Mouse (Mus musculus) myocyte (in vitro differentiated cells): ENCODE measurements around the gene Anxa8. TPM values are rescaled to one million over a fixed set of nuclear protein-coding genes. Genes with fewer than 3 reads are reported as not detected.
A peak's percentile ranks its signal among the peaks of the same experiment; 100 is the strongest.

ENCODE experiments used
- H3K27me3 ChIP-seq: one replicate; pipeline ENCODE4 v1.6.1; 2011; ENCODE audit not compliant: control insufficient read depth, insufficient read depth, insufficient read length
- H3K36me3 ChIP-seq: one replicate; pipeline ENCODE4 v1.6.1; 2011; ENCODE audit not compliant: control insufficient read depth, insufficient read depth
- H3K4me2 ChIP-seq: one replicate; pipeline ENCODE4 v1.6.1; 2011; ENCODE audit warnings: low read depth, control low read depth
- H3K4me3 ChIP-seq: one replicate; pipeline ENCODE4 v1.5.1; 2011; ENCODE audit warnings: mild to moderate bottlenecking, control low read depth, moderate library complexity
- H3K79me2 ChIP-seq: one replicate; pipeline ENCODE4 v1.6.1; 2011; ENCODE audit not compliant: control insufficient read depth, insufficient read depth
- H3ac ChIP-seq: one replicate; pipeline ENCODE4 v1.6.1; 2011; ENCODE audit not compliant: control insufficient read depth, insufficient read length
- CEBPB ChIP-seq: IDR thresholded peaks from 2 replicates; pipeline ENCODE4 v1.6.1; 2011; ENCODE audit warnings: mild to moderate bottlenecking, moderate library complexity; ENCODE audit not compliant: poor library complexity, insufficient read depth, severe bottlenecking
- E2F4 ChIP-seq: IDR thresholded peaks from one replicate; pipeline ENCODE4 v1.6.1; 2011; ENCODE audit warnings: mild to moderate bottlenecking, control low read depth, moderate library complexity; ENCODE audit not compliant: insufficient read depth
- MAX ChIP-seq: IDR thresholded peaks from one replicate; pipeline ENCODE4 v1.6.1; 2011; ENCODE audit warnings: low read depth, mild to moderate bottlenecking, control low read depth
- MYOD1 ChIP-seq, 3 experiments: IDR thresholded peaks; one replicate each; pipeline ENCODE4 v1.6.1; 2011; ENCODE audit warnings: control low read depth in 2 of 3, low read depth in 2 of 3, mild to moderate bottlenecking in 2 of 3, moderate library complexity in 1 of 3; ENCODE audit not compliant: insufficient read length in 2 of 3, control insufficient read depth in 1 of 3
- MYOG ChIP-seq, 3 experiments: IDR thresholded peaks; one replicate each; pipeline ENCODE4 v1.6.1; 2011; ENCODE audit warnings: control low read depth in 2 of 3, low read depth in 2 of 3, mild to moderate bottlenecking in 2 of 3; ENCODE audit not compliant: insufficient read length in 2 of 3, control insufficient read depth in 1 of 3, insufficient read depth in 1 of 3
- POLR2A ChIP-seq: IDR thresholded peaks from one replicate; pipeline ENCODE4 v1.6.1; 2011; ENCODE audit warnings: low read depth, mild to moderate bottlenecking, control low read depth, moderate library complexity; ENCODE audit not compliant: insufficient read length
- POLR2AphosphoS2 ChIP-seq: IDR thresholded peaks from one replicate; pipeline ENCODE4 v1.6.1; 2011; ENCODE audit warnings: low read depth, control low read depth; ENCODE audit not compliant: insufficient read length
- REST ChIP-seq: IDR thresholded peaks from one replicate; pipeline ENCODE4 v1.6.1; 2011; ENCODE audit warnings: mild to moderate bottlenecking, control low read depth, moderate library complexity; ENCODE audit not compliant: insufficient read depth, insufficient read length
- SRF ChIP-seq: IDR thresholded peaks from one replicate; pipeline ENCODE4 v1.6.1; 2011; ENCODE audit warnings: low read depth; ENCODE audit not compliant: control insufficient read depth, insufficient read length
- TCF12 ChIP-seq: IDR thresholded peaks from one replicate; pipeline ENCODE4 v1.6.1; 2011; ENCODE audit warnings: mild to moderate bottlenecking, control low read depth; ENCODE audit not compliant: poor library complexity, insufficient read depth, severe bottlenecking
- TCF3 ChIP-seq: IDR thresholded peaks from one replicate; pipeline ENCODE4 v1.6.1; 2011; ENCODE audit warnings: low read depth, control low read depth; ENCODE audit not compliant: insufficient read length
- USF1 ChIP-seq: IDR thresholded peaks from one replicate; pipeline ENCODE4 v1.6.1; 2011; ENCODE audit warnings: low read depth, mild to moderate bottlenecking, control low read depth, moderate library complexity
- polyA plus RNA-seq: library from polyadenylated mRNA; unstranded; fragments of >200 nt; fragmentation: generic; extraction: Trizol; gene quantifications from one replicate; pipeline ENCODE4 v1.2.1, GENCODE M21; 2012; ENCODE audit warnings: missing spikeins

The Anxa8 gene
- polyA plus RNA-seq, 1 experiment, result 85.0 TPM

DNA sequence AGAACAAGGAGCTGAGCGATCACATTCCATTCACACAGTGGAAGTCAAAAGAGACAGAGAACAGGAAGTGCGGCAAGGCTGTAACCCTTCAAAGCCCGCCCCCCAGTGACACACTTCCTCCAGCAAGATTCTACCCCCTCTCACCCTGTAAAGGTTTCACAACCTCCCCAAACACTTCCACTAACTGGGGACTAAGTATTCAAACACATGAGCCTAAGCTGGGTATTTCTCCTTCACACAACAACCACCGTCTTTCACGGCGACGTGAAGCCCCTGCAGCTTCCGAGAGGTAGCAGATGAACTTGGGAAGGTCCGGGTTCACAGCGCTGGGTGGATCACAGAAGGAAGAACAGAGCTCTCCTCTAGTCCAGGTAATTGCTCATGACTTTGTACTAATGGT, 57.1 kb downstream of the Anxa8 start:
- Histone ChIP-seq H3K79me2 (no peaks in the 10 kb centered on the region), H3K27me3 (no peaks in the 10 kb centered on the region), H3K4me2 (peak overlapping the region; percentile 47), H3K4me3 (no peak overlapping the region), H3ac (no peak overlapping the region), H3K36me3 (no peaks in the 10 kb centered on the region)
- TF ChIP-seq REST (no peak), MAX (no peak), TCF12 (no peak), TCF3 (no peak), POLR2A (no peak), USF1 (no peak), E2F4 (no peak), CEBPB (no peak), MYOG (IDR thresholded peaks at IDR 0.05; ENCODE audit: control insufficient read depth in 1 of 3, insufficient read depth in 1 of 3, insufficient read length in 2 of 3, low read depth in 2 of 3) (no peak), MYOD1 (IDR thresholded peaks at IDR 0.05; ENCODE audit: control insufficient read depth in 1 of 3, insufficient read length in 2 of 3, low read depth in 2 of 3) (no peak), POLR2AphosphoS2 (no peak), SRF (no peak)

Other genes with a start within 250 kb of the Anxa8 start
- gene Gdf10, start 162.4 kb upstream of the Anxa8 start, polyA plus RNA-seq, result not detected
- gene Gdf2, start 144.9 kb upstream of the Anxa8 start, polyA plus RNA-seq, result not detected
- 0.02 TPM for gene Rbp3, start 132.0 kb upstream of the Anxa8 start, polyA plus RNA-seq
- gene Zfp488, start 107.2 kb upstream of the Anxa8 start, polyA plus RNA-seq, result not detected
- gene Gm30083, start 70.8 kb upstream of the Anxa8 start, polyA plus RNA-seq, result 0.19 TPM
- 0.04 TPM for gene Gm5460, start 69.2 kb upstream of the Anxa8 start, polyA plus RNA-seq
- gene Antxrl, start 33.3 kb upstream of the Anxa8 start, polyA plus RNA-seq, result 0.06 TPM
- gene A630023A22Rik, start 16.8 kb downstream of the Anxa8 start, polyA plus RNA-seq, result 1.0 TPM
- 0.34 TPM for gene Npy4r, start 66.5 kb downstream of the Anxa8 start, polyA plus RNA-seq
- gene Gprin2, start 115.7 kb downstream of the Anxa8 start, polyA plus RNA-seq, result 0.01 TPM
- gene Syt15, start 133.6 kb downstream of the Anxa8 start, polyA plus RNA-seq, result not detected
- 2.6 TPM for gene Shld2, start 224.5 kb downstream of the Anxa8 start, polyA plus RNA-seq
- gene Glud1, start 224.7 kb downstream of the Anxa8 start, polyA plus RNA-seq, result 95.8 TPM